Mouse (Mus musculus): ENCODE data around the gene Gpr139. TPM values are rescaled to one million over a fixed set of nuclear protein-coding genes. Genes with fewer than 3 reads are reported as not detected.

Gene Gpr139
- polyA plus RNA-seq (2014; fragmentation: Illumina TruSeq; extraction: RNeasy Lipid Tissue Mini Kit (QIAGEN cat#74804); ENCODE audit: low read depth, low replicate concordance) = not detected

GRCm38 (mm10) chr7:119184341-119185143 lies at the start of gene Gpr139:
TSS of gene Gpr139 (minus strand) at chr7:119184603.

Other genes with a start within 250 kb of the Gpr139 start
- 0.45 TPM for gene Gprc5b, start 189.4 kb downstream of the Gpr139 start, polyA plus RNA-seq (2014; fragmentation: Illumina TruSeq; extraction: RNeasy Lipid Tissue Mini Kit (QIAGEN cat#74804); ENCODE audit: low read depth, low replicate concordance)

Data from liver, adult 10 weeks (tissue).